Mouse (Mus musculus) G1E (cell line): Measurements from ENCODE around the gene Mtif3. TPM values are rescaled to one million over a fixed set of nuclear protein-coding genes. Genes with fewer than 3 reads are reported as not detected.

Experiments used
- ATAC-seq: 2 replicates; pipeline ENCODE4 v1.8.0; 2016; ENCODE audit warnings: mild to moderate bottlenecking; ENCODE audit not compliant: insufficient number of reproducible peaks, poor library complexity, low FRiP score, severe bottlenecking; ENCODE audit errors: extremely low read depth
- DNase-seq: peaks from one replicate; pipeline ENCODE4 v3.0.0; 2012; ENCODE audit warnings: low spot score
- H3K27me3 ChIP-seq: 2 replicates; pipeline ENCODE4 v1.6.1; 2012; ENCODE audit warnings: mild to moderate bottlenecking, low read length, inconsistent platforms; ENCODE audit not compliant: insufficient read depth
- H3K36me3 ChIP-seq: replicated peaks from 2 replicates; pipeline ENCODE3; 2012; ENCODE audit warnings: mild to moderate bottlenecking, inconsistent platforms
- H3K4me1 ChIP-seq: 2 replicates; pipeline ENCODE4 v1.6.1; 2012; ENCODE audit warnings: low read depth, low read length, inconsistent platforms, mixed read lengths; ENCODE audit not compliant: insufficient read depth
- H3K4me3 ChIP-seq: 2 replicates; pipeline ENCODE4 v1.5.1; 2012; ENCODE audit warnings: low read depth, mild to moderate bottlenecking, inconsistent platforms, low read length, moderate library complexity, mixed read lengths
- H3K9me3 ChIP-seq: replicated peaks from 2 replicates; pipeline ENCODE4 v1.6.1; 2012; ENCODE audit warnings: inconsistent platforms
- CTCF ChIP-seq: IDR thresholded peaks from 2 replicates; pipeline ENCODE4 v1.5.1; 2012; ENCODE audit warnings: low read depth, low read length, inconsistent platforms, mixed read lengths
- GATA1 ChIP-seq: IDR thresholded peaks from 2 replicates; pipeline ENCODE4 v1.6.1; 2012; ENCODE audit warnings: borderline replicate concordance, low read length, inconsistent platforms, mixed read lengths
- GATA2 ChIP-seq: IDR thresholded peaks from 2 replicates; pipeline ENCODE4 v1.6.1; 2012; ENCODE audit warnings: low read depth, low read length, inconsistent platforms, borderline replicate concordance
- POLR2AphosphoS5 ChIP-seq: IDR thresholded peaks from 2 replicates; pipeline ENCODE4 v1.6.1; 2012; ENCODE audit warnings: low read depth, low read length, inconsistent platforms; ENCODE audit not compliant: insufficient replicate concordance
- TAL1 ChIP-seq: conservative IDR thresholded peaks from 2 replicates; pipeline ENCODE4 v1.6.1; 2012; ENCODE audit warnings: low read depth, low read length, inconsistent platforms, mixed read lengths
- polyA plus RNA-seq: library from polyadenylated mRNA; stranded (reverse); fragments of >175 nt; gene quantifications from 2 replicates; pipeline ENCODE4 v1.2.3, GENCODE M21; 2012
- total RNA-seq, 2 experiments: library from RNA; stranded (forward) in 1 of 2; stranded (reverse) in 1 of 2; fragments of 200-1000 nt in 1 of 2; fragments of >200 nt in 1 of 2; fragmentation: Nextera tagmentation in 1 of 2; gene quantifications; 2 replicates each; pipeline ENCODE4 v1.2.3; 2014 to 2017

Mtif3 gene
- total RNA-seq (2014; fragmentation: Nextera tagmentation), result 11.5 and 14.4 TPM in 2 replicates
- 27.5 and 28.9 TPM in 2 replicates for total RNA-seq (2017)
- polyA plus RNA-seq, result 4.8 and 7.6 TPM in 2 replicates

DNA sequence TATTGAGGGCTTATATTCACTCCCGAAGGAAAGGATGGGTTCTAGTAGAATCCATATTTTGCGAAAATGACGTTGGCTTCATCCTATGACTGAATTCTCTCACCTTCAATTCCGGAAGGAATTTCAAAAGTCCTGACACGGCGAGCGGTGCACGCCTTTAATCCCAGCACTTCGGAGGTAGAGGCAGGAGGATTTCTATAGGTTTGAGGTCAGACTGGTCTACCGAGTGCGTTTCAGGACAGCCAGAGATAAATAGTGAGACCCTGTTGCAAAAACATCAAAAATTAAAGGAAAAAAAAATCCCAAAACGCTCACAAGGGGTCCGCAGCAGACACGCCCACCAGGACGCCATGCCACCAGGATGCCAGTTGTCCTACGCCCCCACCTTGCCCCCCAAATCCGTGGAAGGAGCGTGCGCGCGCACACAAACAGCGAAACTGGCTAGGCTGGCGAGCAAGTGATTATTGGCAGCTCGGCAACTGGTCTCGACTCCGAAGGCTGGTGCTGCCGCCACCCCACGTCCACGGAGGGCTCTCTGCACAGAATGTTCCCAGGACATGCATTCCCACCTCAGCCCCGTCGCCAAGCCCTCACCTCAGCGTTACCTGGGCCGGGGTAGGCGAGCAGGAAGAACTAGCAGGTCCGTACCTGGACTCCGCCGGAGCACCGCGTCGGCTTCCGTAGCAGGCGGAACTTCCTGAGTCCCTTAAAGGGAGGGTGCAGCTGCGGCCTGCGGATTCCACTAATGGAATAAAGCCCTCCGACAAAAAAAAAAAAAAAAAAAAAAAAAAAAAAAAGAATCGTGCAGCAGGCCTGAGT, at the start of gene Mtif3:
Gene Mtif3, minus strand, starts transcription at position 683 of the 819 bp plus-strand sequence.
- ATAC-seq (peak; percentile 74), DNase-seq (peak; percentile 80)
- TF ChIP-seq TAL1 (no peak), POLR2AphosphoS5 (no peak), GATA1 (no peak)
- Histone ChIP-seq H3K36me3 (peaks cover 37% of the 10 kb centered on the region), H3K27me3 (peaks cover 10% of the 10 kb centered on the region), H3K9me3 (no peaks in the 10 kb centered on the region), H3K4me3 (peak within 1 kb of the TSS; percentile 98), H3K4me1 (peaks cover 21% of the 10 kb centered on the region)

DNA sequence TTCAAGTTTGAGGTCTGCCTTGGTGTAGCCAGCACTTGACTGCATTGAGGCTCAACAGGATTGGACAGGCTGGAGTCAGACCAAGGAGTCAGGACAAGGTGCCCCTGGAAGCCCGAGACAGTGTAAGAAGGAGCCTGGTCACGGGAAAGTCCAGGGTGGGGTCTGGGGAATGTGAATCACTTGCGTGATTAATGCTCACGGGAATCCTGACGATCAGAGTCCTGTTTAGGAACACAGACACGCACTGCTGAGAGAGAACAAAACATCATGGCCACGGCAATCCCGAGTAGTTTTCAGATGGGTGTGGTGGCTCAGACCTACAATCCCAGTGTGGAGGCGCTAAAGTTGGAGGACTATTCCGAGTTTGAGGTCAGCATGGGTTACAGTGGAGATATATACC, 47.7 kb upstream of the Mtif3 start:
- ATAC-seq (no peak), DNase-seq (no peak)
- Histone ChIP-seq H3K9me3 (no peaks in the 10 kb centered on the region), H3K27me3 (peaks cover 15% of the 10 kb centered on the region), H3K36me3 (peaks cover 5% of the 10 kb centered on the region), H3K4me3 (no peak overlapping the region), H3K4me1 (no peaks in the 10 kb centered on the region)
- TF ChIP-seq POLR2AphosphoS5 (no peak), TAL1 (no peak), CTCF (no peak), GATA2 (no peak), GATA1 (no peak)

DNA sequence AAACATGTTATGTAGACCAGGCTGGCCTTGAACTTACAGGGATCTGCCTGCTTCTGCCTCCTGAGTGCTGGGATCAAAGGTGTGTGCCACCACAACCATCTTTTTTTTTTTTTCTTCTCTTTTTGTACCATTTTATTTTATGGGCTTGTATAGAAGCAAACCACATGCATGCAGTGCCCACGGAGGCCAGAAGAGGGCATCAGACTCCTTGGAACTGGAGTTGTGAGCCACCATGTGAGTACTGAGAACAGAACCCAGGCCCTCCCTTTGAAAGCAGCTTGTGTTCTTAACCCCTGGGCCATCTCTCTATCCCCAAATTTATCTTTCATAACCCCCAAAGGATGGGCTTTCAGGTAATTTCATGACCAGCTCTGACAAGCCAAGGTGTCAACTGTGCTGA, 39.7 kb upstream of the Mtif3 start:
- ATAC-seq, result no peak
- Histone ChIP-seq H3K36me3 (no peaks in the 10 kb centered on the region), H3K9me3 (peaks cover 5% of the 10 kb centered on the region), H3K4me1 (0 out of 2 replicates have a peak, but pooled peaks cover 2% of the 10 kb centered on the region), H3K27me3 (peaks cover 7% of the 10 kb centered on the region; the same call in 1 of the 2 replicates), H3K4me3 (no peak overlapping the region)
- no peak for DNase-seq
- TF ChIP-seq TAL1 (no peak), GATA1 (no peak), CTCF (no peak), POLR2AphosphoS5 (no peak), GATA2 (no peak)

DNA sequence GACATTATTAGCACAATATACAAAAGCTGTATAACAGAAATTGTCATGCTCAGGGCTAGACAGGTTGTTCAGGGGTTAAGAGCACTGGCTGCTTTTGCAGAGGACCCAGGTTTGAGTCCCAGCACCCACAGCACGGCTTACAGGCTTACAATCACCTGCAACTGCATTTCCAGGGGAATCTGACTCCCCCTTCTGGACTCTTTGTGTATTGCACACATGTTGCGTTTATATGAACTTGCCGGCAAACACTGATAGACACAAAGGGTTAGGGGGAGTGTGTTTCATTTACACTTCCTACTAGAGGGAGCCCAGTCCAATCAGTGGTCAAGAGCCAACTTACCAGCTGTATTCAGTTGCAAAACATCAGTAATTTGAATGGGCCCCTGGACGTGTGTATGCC, 37.7 kb upstream of the Mtif3 start:
- ATAC-seq, result no peak
- Histone ChIP-seq H3K9me3 (peaks cover 5% of the 10 kb centered on the region), H3K36me3 (no peaks in the 10 kb centered on the region), H3K27me3 (peaks cover 7% of the 10 kb centered on the region; the same call in 1 of the 2 replicates), H3K4me3 (no peak overlapping the region), H3K4me1 (0 out of 2 replicates have a peak, but pooled peaks cover 2% of the 10 kb centered on the region)
- TF ChIP-seq GATA1 (no peak), TAL1 (no peak), GATA2 (no peak), POLR2AphosphoS5 (no peak), CTCF (no peak)
- DNase-seq, result no peak

DNA sequence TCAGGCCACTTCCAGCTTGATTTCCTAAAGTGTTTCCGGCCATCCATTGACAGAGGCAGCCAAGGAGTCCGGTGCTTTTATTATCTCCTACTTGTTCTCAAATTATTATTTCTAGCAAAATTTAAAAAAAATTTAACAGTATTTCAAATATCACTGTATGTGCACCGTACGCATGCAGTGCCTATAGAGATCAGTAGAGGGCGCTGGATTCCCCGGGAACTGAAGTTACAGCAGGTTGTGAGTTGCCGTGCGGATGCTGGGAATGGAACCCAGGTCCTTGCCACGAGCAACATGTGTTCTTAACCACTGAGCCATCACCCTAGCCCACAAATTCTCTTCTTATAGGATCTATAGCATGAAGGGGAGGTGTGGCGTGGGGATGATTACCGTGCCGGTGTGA, 35.2 kb upstream of the Mtif3 start:
- ATAC-seq, result no peak
- DNase-seq, result no peak
- H3K4me1 ChIP-seq, result no peaks in the 10 kb centered on the region
- no peaks in the 10 kb centered on the region for H3K36me3 ChIP-seq
- H3K9me3 ChIP-seq, result peaks cover 5% of the 10 kb centered on the region
- TF ChIP-seq GATA1, result no peak
- TF ChIP-seq TAL1, result no peak
- no peak for TF ChIP-seq POLR2AphosphoS5
- no peak for TF ChIP-seq GATA2
- H3K27me3 ChIP-seq, result peaks cover under 1% of the 10 kb centered on the region; the same call in 1 of the 2 replicates
- H3K4me3 ChIP-seq, result no peak overlapping the region

DNA sequence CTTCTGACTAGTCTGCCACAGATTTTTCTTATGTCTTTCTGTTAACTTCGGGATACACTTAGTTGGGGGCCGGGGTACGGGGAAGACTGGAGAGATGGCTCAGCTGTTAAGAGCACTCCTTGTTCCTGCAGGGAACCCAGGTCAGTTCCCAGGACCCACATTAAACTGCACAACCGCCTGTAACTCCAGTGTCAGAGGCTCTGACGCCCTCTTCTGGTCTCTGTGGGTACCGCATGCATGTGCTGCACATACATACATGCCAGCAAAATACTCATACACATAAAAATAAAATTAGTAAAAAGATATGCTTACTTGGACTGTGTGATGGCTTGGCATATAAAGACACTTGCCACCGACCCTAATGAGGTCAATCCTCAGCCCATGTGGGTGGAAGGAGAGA, 33.2 kb upstream of the Mtif3 start:
- ATAC-seq, result no peak
- DNase-seq, result no peak

More for the DNA sequence above, 33.2 kb upstream of the Mtif3 start:
- Histone ChIP-seq H3K4me1 (no peaks in the 10 kb centered on the region), H3K9me3 (no peaks in the 10 kb centered on the region; the same call in 1 of the 2 replicates), H3K36me3 (no peaks in the 10 kb centered on the region), H3K27me3 (peaks cover 3% of the 10 kb centered on the region; the same call in 1 of the 2 replicates), H3K4me3 (no peak overlapping the region)
- TF ChIP-seq TAL1 (no peak), CTCF (no peak), GATA1 (no peak), POLR2AphosphoS5 (no peak), GATA2 (no peak)
